Mouse (Mus musculus): ENCODE data around the gene Ctnnd2. TPM values are rescaled to one million over a fixed set of nuclear protein-coding genes. Genes with fewer than 3 reads are reported as not detected.
"Not testable (repeated sequence)": the region's sequence is repeated elsewhere in the genome, so short reads cannot be mapped to it uniquely, and the experiment has no call there.

The Ctnnd2 gene
- total RNA-seq (2014; rRNA removed) (0.28 and 0.60 TPM in 2 replicates), polyA plus RNA-seq (2012; rRNA removed) (0.02 and 0.04 TPM in 2 replicates)

DNA sequence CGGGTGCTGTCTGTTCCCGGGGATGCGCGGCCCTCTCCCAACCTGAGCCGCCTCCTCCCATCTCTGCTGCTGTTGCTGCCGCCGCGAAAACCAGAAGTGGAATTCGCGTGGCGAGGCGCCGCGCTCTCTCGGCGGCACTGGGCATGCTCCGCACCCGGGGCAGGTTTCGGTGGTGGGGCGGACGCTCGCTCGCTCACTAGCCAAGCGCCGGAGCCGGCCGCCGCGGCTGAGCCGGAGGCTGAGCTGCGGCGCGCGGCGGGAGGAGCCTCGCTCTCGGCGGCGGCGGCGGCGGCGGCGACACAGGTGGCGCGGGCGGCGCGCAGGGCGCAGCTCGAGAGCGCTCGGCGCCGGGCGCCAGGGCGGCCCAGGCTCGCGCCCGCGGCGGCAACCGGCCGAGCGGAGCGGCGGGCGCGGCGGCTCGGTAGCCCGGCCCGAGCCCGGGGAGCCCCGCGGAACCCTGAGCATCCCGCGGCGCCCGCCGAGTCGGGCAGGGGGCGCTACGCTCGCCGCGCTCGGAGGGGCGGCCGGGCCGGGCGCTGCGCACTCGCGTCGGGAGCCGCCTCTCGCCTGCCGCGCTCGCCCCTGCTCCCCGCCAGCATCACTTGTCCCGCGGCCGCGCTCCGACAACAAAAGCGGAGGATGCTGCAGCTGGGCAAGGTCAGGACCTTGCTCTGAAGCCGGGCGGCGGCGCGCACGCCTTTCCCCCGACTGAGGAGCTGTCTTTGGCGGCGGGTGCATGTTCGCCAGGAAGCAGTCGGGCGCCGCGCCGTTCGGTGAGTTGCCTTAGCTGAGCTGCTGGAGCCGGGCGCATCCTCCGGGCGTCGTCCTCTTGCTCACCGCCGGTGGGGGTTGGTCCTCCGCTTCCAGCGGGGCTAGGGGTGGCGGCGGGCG lies at the start of gene Ctnnd2:
Gene Ctnnd2 (plus strand): TSS at position 203 of the 891 bp plus-strand sequence.
- Histone ChIP-seq H3K36me3 (ENCODE audit: control insufficient read depth, insufficient read depth, low read length) (no peaks in the 10 kb centered on the region), H3K79me2 (ENCODE audit: control insufficient read depth, insufficient read depth, low read length) (no peaks in the 10 kb centered on the region), H3K9ac (ENCODE audit: low read depth, low read length) (no peak within 1 kb of the TSS), H3K27me3 (ENCODE audit: control insufficient read depth, insufficient read depth, low read length) (peaks cover 11% of the 10 kb centered on the region; the same call in 1 of the 2 replicates), H3K4me3 (ENCODE audit: insufficient read depth, low read depth, low read length) (peak within 1 kb of the TSS; percentile 28; the same call in 1 of the 2 replicates), H3K27ac (replicated peaks; ENCODE audit: insufficient read depth, low read depth, low read length) (no peak within 1 kb of the TSS), H3K4me1 (ENCODE audit: control insufficient read depth, insufficient read depth, low read length) (no peaks in the 10 kb centered on the region)
- DNase-seq (ENCODE audit: extremely low read depth, low read depth, low spot score), result no peak
- WGBS, result 15% methylated on average over 130 of the region's 136 CpGs
- no peak for TF ChIP-seq POLR2A (IDR thresholded peaks at IDR 0.05; ENCODE audit: extremely low read depth, insufficient read depth, low read length)
- no peak for TF ChIP-seq CTCF (IDR thresholded peaks at IDR 0.05; ENCODE audit: low read depth, low read length)

DNA sequence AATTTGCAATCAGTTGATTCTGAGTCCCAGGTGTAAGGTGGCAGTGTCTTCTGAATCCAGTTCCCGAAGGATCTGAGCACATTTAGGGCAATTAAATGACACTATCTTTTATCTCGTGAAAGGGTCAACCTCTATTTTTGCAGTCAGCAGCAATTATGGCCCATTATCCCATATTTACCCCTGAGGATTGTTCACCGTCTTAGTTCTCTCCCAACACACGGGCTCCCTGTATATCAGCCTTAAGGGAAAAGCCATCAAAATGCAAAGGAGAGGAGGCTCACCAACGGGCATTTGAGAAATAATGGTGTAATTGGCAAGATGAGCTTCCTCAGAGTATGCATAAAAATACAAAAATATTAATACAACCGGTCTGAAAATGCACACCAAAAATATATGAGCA lies 41.7 kb upstream of the Ctnnd2 start:
- no peak for TF ChIP-seq POLR2A (IDR thresholded peaks at IDR 0.05; ENCODE audit: extremely low read depth, insufficient read depth, low read length)
- TF ChIP-seq CTCF (IDR thresholded peaks at IDR 0.05; ENCODE audit: low read depth, low read length), result no peak
- H3K4me3 ChIP-seq (ENCODE audit: insufficient read depth, low read depth, low read length), result no peak overlapping the region
- no peaks in the 10 kb centered on the region for H3K4me1 ChIP-seq (ENCODE audit: control insufficient read depth, insufficient read depth, low read length)
- H3K79me2 ChIP-seq (ENCODE audit: control insufficient read depth, insufficient read depth, low read length), result no peaks in the 10 kb centered on the region
- DNase-seq (ENCODE audit: extremely low read depth, low read depth, low spot score), result no peak
- 82% methylated on average over 6 of the region's 6 CpGs for WGBS
- H3K9ac ChIP-seq (ENCODE audit: low read depth, low read length), result no peak overlapping the region
- no peaks in the 10 kb centered on the region for H3K36me3 ChIP-seq (ENCODE audit: control insufficient read depth, insufficient read depth, low read length)
- no peaks in the 10 kb centered on the region for H3K27me3 ChIP-seq (ENCODE audit: control insufficient read depth, insufficient read depth, low read length)
- no peak overlapping the region for H3K27ac ChIP-seq (replicated peaks; ENCODE audit: insufficient read depth, low read depth, low read length)

DNA sequence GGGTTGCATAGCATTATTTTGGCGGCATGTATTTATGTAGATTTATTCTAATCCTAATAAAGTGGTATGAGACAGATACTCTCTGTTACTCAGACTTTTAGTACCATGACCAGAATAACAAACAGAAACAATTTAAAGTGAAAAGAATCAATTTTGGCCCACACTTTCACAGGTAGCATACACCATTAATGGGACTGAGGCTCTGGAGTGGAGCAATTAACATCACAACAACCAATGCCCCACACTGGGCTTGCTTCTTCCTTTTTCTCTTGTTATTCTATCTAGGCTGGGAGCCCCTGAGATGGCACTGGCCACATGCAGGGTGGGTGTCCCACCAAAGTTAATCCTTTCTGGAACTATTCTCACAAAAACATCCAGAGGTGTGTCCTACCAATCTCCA lies 32.8 kb upstream of the Ctnnd2 start:
- H3K27me3 ChIP-seq (ENCODE audit: control insufficient read depth, insufficient read depth, low read length); H3K9ac ChIP-seq (ENCODE audit: low read depth, low read length); H3K36me3 ChIP-seq (ENCODE audit: control insufficient read depth, insufficient read depth, low read length); H3K4me1 ChIP-seq (ENCODE audit: control insufficient read depth, insufficient read depth, low read length); DNase-seq (ENCODE audit: extremely low read depth, low read depth, low spot score); H3K4me3 ChIP-seq (ENCODE audit: insufficient read depth, low read depth, low read length); H3K79me2 ChIP-seq (ENCODE audit: control insufficient read depth, insufficient read depth, low read length); H3K27ac ChIP-seq (replicated peaks; ENCODE audit: insufficient read depth, low read depth, low read length): not testable (repeated sequence)
- 63% methylated on average over 1 of the region's 1 CpGs for WGBS

DNA sequence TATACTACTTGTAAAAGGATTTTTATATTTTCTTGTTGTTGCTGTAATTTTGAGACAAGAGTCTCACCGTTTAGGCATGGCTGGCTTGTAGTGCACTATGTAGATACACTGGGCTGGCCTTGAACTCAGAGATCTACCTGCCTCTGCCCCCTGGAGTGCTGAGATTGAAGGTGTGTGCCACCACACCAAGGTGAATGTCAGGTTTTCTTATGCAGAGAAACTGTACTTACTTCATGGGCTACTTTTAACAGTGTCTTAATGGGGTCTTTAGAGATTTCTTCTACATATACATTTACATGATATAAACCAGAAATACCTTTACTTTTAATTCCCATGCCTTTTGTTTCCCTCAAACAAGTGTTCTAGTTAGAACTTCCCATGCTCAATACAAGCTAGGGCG lies 27.0 kb upstream of the Ctnnd2 start:
- Histone ChIP-seq H3K36me3 (ENCODE audit: control insufficient read depth, insufficient read depth, low read length) (no peaks in the 10 kb centered on the region), H3K79me2 (ENCODE audit: control insufficient read depth, insufficient read depth, low read length) (no peaks in the 10 kb centered on the region), H3K4me3 (ENCODE audit: insufficient read depth, low read depth, low read length) (no peak overlapping the region), H3K4me1 (ENCODE audit: control insufficient read depth, insufficient read depth, low read length) (no peaks in the 10 kb centered on the region), H3K9ac (ENCODE audit: low read depth, low read length) (no peak overlapping the region), H3K27ac (replicated peaks; ENCODE audit: insufficient read depth, low read depth, low read length) (no peak overlapping the region), H3K27me3 (ENCODE audit: control insufficient read depth, insufficient read depth, low read length) (no peaks in the 10 kb centered on the region)
- DNase-seq (ENCODE audit: extremely low read depth, low read depth, low spot score), result no peak
- 75% methylated on average over 2 of the region's 2 CpGs for WGBS
- no peak for TF ChIP-seq POLR2A (IDR thresholded peaks at IDR 0.05; ENCODE audit: extremely low read depth, insufficient read depth, low read length)
- TF ChIP-seq CTCF (IDR thresholded peaks at IDR 0.05; ENCODE audit: low read depth, low read length), result no peak

DNA sequence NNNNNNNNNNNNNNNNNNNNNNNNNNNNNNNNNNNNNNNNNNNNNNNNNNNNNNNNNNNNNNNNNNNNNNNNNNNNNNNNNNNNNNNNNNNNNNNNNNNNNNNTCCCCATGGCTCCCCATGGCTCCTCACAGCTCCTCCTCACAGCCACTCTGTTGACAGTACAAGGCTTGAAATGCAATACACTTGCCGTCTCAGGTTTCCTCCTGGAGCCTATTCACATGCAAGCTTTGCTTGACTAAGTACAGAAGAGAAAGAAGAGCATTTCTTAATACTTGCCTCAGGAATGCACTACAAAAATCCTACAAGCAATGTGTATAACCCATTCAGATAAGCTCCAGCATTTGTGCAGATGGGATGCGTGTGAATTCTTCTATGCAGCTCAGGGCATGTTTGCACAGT lies 20.2 kb upstream of the Ctnnd2 start:
- Histone ChIP-seq H3K4me3 (ENCODE audit: insufficient read depth, low read depth, low read length) (no peak overlapping the region), H3K9ac (ENCODE audit: low read depth, low read length) (no peak overlapping the region), H3K27me3 (ENCODE audit: control insufficient read depth, insufficient read depth, low read length) (no peaks in the 10 kb centered on the region), H3K27ac (replicated peaks; ENCODE audit: insufficient read depth, low read depth, low read length) (no peak overlapping the region), H3K36me3 (ENCODE audit: control insufficient read depth, insufficient read depth, low read length) (no peaks in the 10 kb centered on the region), H3K4me1 (ENCODE audit: control insufficient read depth, insufficient read depth, low read length) (no peaks in the 10 kb centered on the region), H3K79me2 (ENCODE audit: control insufficient read depth, insufficient read depth, low read length) (no peaks in the 10 kb centered on the region)
- DNase-seq (ENCODE audit: extremely low read depth, low read depth, low spot score), result no peak
- 43% methylated on average over 2 of the region's 2 CpGs for WGBS
- TF ChIP-seq POLR2A (IDR thresholded peaks at IDR 0.05; ENCODE audit: extremely low read depth, insufficient read depth, low read length), result no peak
- no peak for TF ChIP-seq CTCF (IDR thresholded peaks at IDR 0.05; ENCODE audit: low read depth, low read length)

DNA sequence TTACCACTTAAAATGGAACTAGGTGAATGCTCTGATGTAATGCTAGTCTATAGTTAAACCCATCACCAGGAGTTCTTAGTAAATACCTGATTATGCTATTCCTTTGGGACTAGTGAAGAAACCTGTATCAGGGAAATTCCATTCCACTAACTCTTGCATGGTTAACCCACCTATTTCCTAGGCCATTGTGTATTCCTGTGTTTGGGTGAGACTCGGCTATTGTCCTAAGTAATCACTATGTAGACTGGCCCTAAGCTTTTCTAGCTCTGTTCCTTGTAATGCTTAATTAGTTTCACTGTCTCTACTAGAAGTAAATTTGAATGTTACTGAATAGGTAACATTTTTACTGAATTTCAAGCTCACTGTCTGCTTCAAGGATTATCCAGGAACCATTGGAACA lies 14.4 kb upstream of the Ctnnd2 start:
- Histone ChIP-seq H3K9ac (ENCODE audit: low read depth, low read length) (no peak overlapping the region), H3K4me1 (ENCODE audit: control insufficient read depth, insufficient read depth, low read length) (no peaks in the 10 kb centered on the region), H3K79me2 (ENCODE audit: control insufficient read depth, insufficient read depth, low read length) (no peaks in the 10 kb centered on the region), H3K4me3 (ENCODE audit: insufficient read depth, low read depth, low read length) (no peak overlapping the region), H3K36me3 (ENCODE audit: control insufficient read depth, insufficient read depth, low read length) (no peaks in the 10 kb centered on the region), H3K27me3 (ENCODE audit: control insufficient read depth, insufficient read depth, low read length) (no peaks in the 10 kb centered on the region), H3K27ac (replicated peaks; ENCODE audit: insufficient read depth, low read depth, low read length) (no peak overlapping the region)
- TF ChIP-seq POLR2A (IDR thresholded peaks at IDR 0.05; ENCODE audit: extremely low read depth, insufficient read depth, low read length) (no peak), CTCF (IDR thresholded peaks at IDR 0.05; ENCODE audit: low read depth, low read length) (no peak)
- no peak for DNase-seq (ENCODE audit: extremely low read depth, low read depth, low spot score)
- 90% methylated on average over 1 of the region's 1 CpGs for WGBS
